Mouse (Mus musculus): ENCODE measurements around the gene Rtkn.

- TF ChIP-seq GATA1 (IDR thresholded peaks at IDR 0.05; ENCODE audit: low read length): no peak
- no peak for TF ChIP-seq TAL1 (IDR thresholded peaks at IDR 0.05; ENCODE audit: low read length)
Observed at GRCm38 (mm10) chr6:83101316-83101687, 34.0 kb upstream of the Rtkn start, which contains the start of the genes Ccdc142 and Gm42688.
